Mouse (Mus musculus) MEL (cell line): ENCODE data around the gene Zfp382. TPM values are rescaled to one million over a fixed set of nuclear protein-coding genes. Genes with fewer than 3 reads are reported as not detected.

ENCODE experiments used
- DNase-seq: peaks from one replicate; pipeline ENCODE4 v3.0.0; 2011; ENCODE audit warnings: low read depth, low spot score
- H3K27ac ChIP-seq: 2 replicates; pipeline ENCODE4 v1.5.1; 2012; ENCODE audit warnings: low read depth, mild to moderate bottlenecking, control low read depth, low read length, moderate library complexity; ENCODE audit not compliant: control insufficient read depth
- H3K27me3 ChIP-seq, 2 experiments: fragments of 150-350 bp in 1 of 2; sonication (generic) in 1 of 2; 2 replicates each; pipeline ENCODE4 v1.6.1; 2012; ENCODE audit warnings: low read length in 2 of 2, mild to moderate bottlenecking in 2 of 2, improper control_type of control experiment in 1 of 2, moderate library complexity in 1 of 2; ENCODE audit not compliant: insufficient read depth in 2 of 2, control insufficient read depth in 1 of 2
- H3K36me3 ChIP-seq, 2 experiments: 2 replicates each; pipeline ENCODE4 v1.6.1; 2012 to 2014; ENCODE audit warnings: low read length in 2 of 2, improper control_type of control experiment in 1 of 2, inconsistent platforms in 1 of 2, mild to moderate bottlenecking in 1 of 2; ENCODE audit not compliant: insufficient read depth in 2 of 2, control insufficient read depth in 1 of 2
- H3K4me1 ChIP-seq, 2 experiments: fragments of 150-350 bp in 1 of 2; sonication (generic) in 1 of 2; 2 replicates each; pipeline ENCODE4 v1.6.1; 2012; ENCODE audit warnings: low read length in 2 of 2, improper control_type of control experiment in 1 of 2, mild to moderate bottlenecking in 1 of 2; ENCODE audit not compliant: insufficient read depth in 2 of 2, control insufficient read depth in 1 of 2
- H3K4me3 ChIP-seq, 2 experiments: fragments of 150-350 bp in 1 of 2; sonication (generic) in 1 of 2; 2 replicates each; pipeline ENCODE4 v1.5.1; 2012; ENCODE audit warnings: low read depth in 2 of 2, low read length in 2 of 2, mild to moderate bottlenecking in 2 of 2, moderate library complexity in 2 of 2, control low read depth in 1 of 2, improper control_type of control experiment in 1 of 2; ENCODE audit not compliant: control insufficient read depth in 1 of 2, insufficient read depth in 1 of 2
- H3K79me2 ChIP-seq: 2 replicates; pipeline ENCODE4 v1.6.1; 2012; ENCODE audit warnings: mild to moderate bottlenecking, low read length, moderate library complexity; ENCODE audit not compliant: control insufficient read depth, poor library complexity, insufficient read depth
- H3K9ac ChIP-seq: 2 replicates; pipeline ENCODE4 v1.6.1; 2012; ENCODE audit warnings: low read depth, mild to moderate bottlenecking, control low read depth, low read length, moderate library complexity; ENCODE audit not compliant: control insufficient read depth, poor library complexity, severe bottlenecking
- H3K9me3 ChIP-seq: fragments of 150-350 bp; sonication (generic); replicated peaks from 2 replicates; pipeline ENCODE4 v1.6.1; 2012; ENCODE audit warnings: mild to moderate bottlenecking, low read length, improper control_type of control experiment, moderate library complexity; ENCODE audit not compliant: insufficient read depth
- BHLHE40 ChIP-seq: IDR thresholded peaks from 2 replicates; pipeline ENCODE4 v1.6.1; 2012; ENCODE audit warnings: low read depth, mild to moderate bottlenecking, inconsistent platforms, low read length, improper control_type of control experiment, borderline replicate concordance
- CHD1 ChIP-seq: IDR thresholded peaks from 2 replicates; pipeline ENCODE4 v1.6.1; 2012; ENCODE audit warnings: low read depth, mild to moderate bottlenecking, inconsistent platforms, low read length, improper control_type of control experiment
- E2F4 ChIP-seq: IDR thresholded peaks from 2 replicates; pipeline ENCODE4 v1.6.1; 2011; ENCODE audit warnings: low read depth, low read length, improper control_type of control experiment, borderline replicate concordance
- ELF1 ChIP-seq: IDR thresholded peaks from 2 replicates; pipeline ENCODE4 v1.6.1; 2014; ENCODE audit warnings: low read depth, mild to moderate bottlenecking, inconsistent platforms, low read length, improper control_type of control experiment, moderate library complexity
- EP300 ChIP-seq, 2 experiments: IDR thresholded peaks; 2 replicates each; pipeline ENCODE4 v1.6.1; 2011; ENCODE audit warnings: improper control_type of control experiment in 2 of 2, low read length in 2 of 2, low read depth in 1 of 2, mild to moderate bottlenecking in 1 of 2
- GATA1 ChIP-seq: IDR thresholded peaks from 2 replicates; pipeline ENCODE4 v1.6.1; 2011; ENCODE audit warnings: low read depth, low read length, improper control_type of control experiment
- HCFC1 ChIP-seq: IDR thresholded peaks from 2 replicates; pipeline ENCODE4 v1.6.1; 2012; ENCODE audit warnings: low read depth, mild to moderate bottlenecking, inconsistent platforms, low read length, improper control_type of control experiment, moderate library complexity
- JUND ChIP-seq: IDR thresholded peaks from 2 replicates; pipeline ENCODE4 v1.6.1; 2011; ENCODE audit warnings: low read depth, mild to moderate bottlenecking, improper control_type of control experiment, low read length
- KAT2A ChIP-seq: conservative IDR thresholded peaks from 2 replicates; pipeline ENCODE4 v1.6.1; 2012; ENCODE audit warnings: low read depth, low read length, improper control_type of control experiment, inconsistent platforms
- MAX ChIP-seq: IDR thresholded peaks from 2 replicates; pipeline ENCODE4 v1.6.1; 2011; ENCODE audit warnings: low read length, improper control_type of control experiment
- MAZ ChIP-seq: IDR thresholded peaks from 2 replicates; pipeline ENCODE4 v1.6.1; 2012; ENCODE audit warnings: low read depth, mild to moderate bottlenecking, inconsistent platforms, low read length, improper control_type of control experiment
- MXI1 ChIP-seq: IDR thresholded peaks from 2 replicates; pipeline ENCODE4 v1.6.1; 2011; ENCODE audit warnings: mild to moderate bottlenecking, low read depth, low read length, improper control_type of control experiment
- NRF1 ChIP-seq: IDR thresholded peaks from 2 replicates; pipeline ENCODE4 v1.6.1; 2014; ENCODE audit warnings: low read depth, mild to moderate bottlenecking, inconsistent platforms, low read length, improper control_type of control experiment, moderate library complexity; ENCODE audit not compliant: poor library complexity, insufficient read depth, severe bottlenecking
- POLR2A ChIP-seq, 2 experiments: IDR thresholded peaks; 2 replicates each; pipeline ENCODE4 v1.6.1; 2011 to 2012; ENCODE audit warnings: low read length in 2 of 2, mild to moderate bottlenecking in 2 of 2, control low read depth in 1 of 2, improper control_type of control experiment in 1 of 2, low read depth in 1 of 2, moderate library complexity in 1 of 2; ENCODE audit not compliant: control insufficient read depth in 1 of 2, insufficient read depth in 1 of 2, poor library complexity in 1 of 2
- POLR2AphosphoS2 ChIP-seq: IDR thresholded peaks from 2 replicates; pipeline ENCODE4 v1.6.1; 2011; ENCODE audit warnings: low read length, improper control_type of control experiment
- POLR2AphosphoS5 ChIP-seq: IDR thresholded peaks from 2 replicates; pipeline ENCODE4 v1.6.1; 2012; ENCODE audit warnings: low read depth, borderline replicate concordance, mild to moderate bottlenecking, inconsistent platforms, low read length, moderate library complexity, mixed read lengths
- RAD21 ChIP-seq: IDR thresholded peaks from 2 replicates; pipeline ENCODE4 v1.6.1; 2011; ENCODE audit warnings: mild to moderate bottlenecking, low read depth, low read length, improper control_type of control experiment
- SIN3A ChIP-seq: IDR thresholded peaks from 2 replicates; pipeline ENCODE4 v1.6.1; 2012; ENCODE audit warnings: low read length, improper control_type of control experiment, inconsistent platforms
- SMC3 ChIP-seq: IDR thresholded peaks from 2 replicates; pipeline ENCODE4 v1.6.1; 2011; ENCODE audit warnings: low read depth, low read length, improper control_type of control experiment
- TCF12 ChIP-seq: IDR thresholded peaks from 2 replicates; pipeline ENCODE4 v1.6.1; 2014; ENCODE audit warnings: low read depth, mild to moderate bottlenecking, inconsistent platforms, low read length, improper control_type of control experiment, moderate library complexity
- USF1 ChIP-seq: IDR thresholded peaks from 2 replicates; pipeline ENCODE4 v1.6.1; 2014; ENCODE audit warnings: low read depth, mild to moderate bottlenecking, inconsistent platforms, low read length, improper control_type of control experiment, moderate library complexity
- ZC3H11A ChIP-seq: IDR thresholded peaks from 2 replicates; pipeline ENCODE4 v1.6.1; 2012; ENCODE audit warnings: low read depth, mild to moderate bottlenecking, inconsistent platforms, low read length, improper control_type of control experiment
- ZKSCAN1 ChIP-seq: IDR thresholded peaks from 2 replicates; pipeline ENCODE4 v1.6.1; 2012; ENCODE audit warnings: low read depth, mild to moderate bottlenecking, inconsistent platforms, low read length, improper control_type of control experiment, moderate library complexity
- ZNF384 ChIP-seq: IDR thresholded peaks from 2 replicates; pipeline ENCODE4 v1.6.1; 2012; ENCODE audit warnings: low read depth, mild to moderate bottlenecking, inconsistent platforms, low read length, improper control_type of control experiment
- polyA plus RNA-seq, 2 experiments: library from polyadenylated mRNA; stranded (reverse) in 1 of 2; unstranded in 1 of 2; fragments of >175 nt in 1 of 2; fragments of >200 nt in 1 of 2; gene quantifications; 2 replicates each; pipeline versions ENCODE4 v1.2.1 to v1.2.4; 2012; ENCODE audit warnings: low replicate concordance in 2 of 2, low read depth in 1 of 2; ENCODE audit not compliant: insufficient read length in 2 of 2, insufficient read depth in 1 of 2, missing spikeins in 1 of 2
- total RNA-seq: library from RNA; depleted of rRNA; stranded (reverse); fragments of 300-350 nt; gene quantifications from 2 replicates; pipeline ENCODE4 v1.2.3, GENCODE M21; 2012

Zfp382 gene
- total and polyA plus RNA-seq, 3 experiments = 3.9 to 7.1 TPM; not detected in 1

GRCm38 (mm10) chr7:30164745-30165144 is 43.0 kb downstream of the Zfp382 start:
- DNase-seq = no peak
- H3K9ac ChIP-seq = no peak overlapping the region
- H3K27ac ChIP-seq = no peak overlapping the region
- peaks cover 4 to 29% of the 10 kb centered on the region in 2 experiments for H3K36me3 ChIP-seq
- H3K79me2 ChIP-seq = peaks cover 56% of the 10 kb centered on the region
- TF ChIP-seq MAX = no peak
- no peak for TF ChIP-seq ZNF384
- TF ChIP-seq MAZ = no peak
- no peak for TF ChIP-seq ELF1
- no peak for TF ChIP-seq BHLHE40
- no peak for TF ChIP-seq JUND
- no peak overlapping the region for H3K4me3 ChIP-seq
- H3K4me1 ChIP-seq = peaks cover 0 to 3% of the 10 kb centered on the region in 2 experiments; a peak in 1 of 4 replicates
- H3K27me3 ChIP-seq = no peaks in the 10 kb centered on the region
- no peaks in the 10 kb centered on the region for H3K9me3 ChIP-seq

GRCm38 (mm10) chr7:30168914-30169582 is 47.3 kb downstream of the Zfp382 start:
- no peaks in the 10 kb centered on the region for H3K27me3 ChIP-seq
- peaks cover 0 to 5% of the 10 kb centered on the region in 2 experiments; a peak in 2 of 4 replicates for H3K4me1 ChIP-seq
- TF ChIP-seq MXI1 = no peak
- TF ChIP-seq E2F4 = no peak
- TF ChIP-seq ZKSCAN1 = no peak
- no peak for TF ChIP-seq SMC3
- TF ChIP-seq POLR2AphosphoS5 = no peak
- TF ChIP-seq JUND = no peak
- no peak for TF ChIP-seq NRF1
- no peak for TF ChIP-seq USF1
- TF ChIP-seq ZC3H11A = peak; percentile 21; the same call in 1 of the 2 replicates
- 0 out of 4 replicates have a peak, but pooled peaks of 1 of the 2 experiments have one; percentile 1 for TF ChIP-seq EP300 (IDR thresholded peaks at IDR 0.05; ENCODE audit: low read depth in 1 of 2, low read length in 2 of 2)
- no peak for TF ChIP-seq GATA1
- 0 out of 2 replicates have a peak, but pooled peaks have one; percentile 54 for TF ChIP-seq CHD1
- no peak for TF ChIP-seq RAD21
- TF ChIP-seq HCFC1 = no peak
- no peak for TF ChIP-seq SIN3A
- no peak for TF ChIP-seq ZNF384
- no peak for TF ChIP-seq ELF1
- TF ChIP-seq TCF12 = no peak
- no peak for TF ChIP-seq KAT2A
- no peak for TF ChIP-seq POLR2A (IDR thresholded peaks at IDR 0.05; ENCODE audit: control insufficient read depth in 1 of 2, insufficient read depth in 1 of 2, low read depth in 1 of 2, low read length in 2 of 2, poor library complexity in 1 of 2)
- no peak for TF ChIP-seq POLR2AphosphoS2
- TF ChIP-seq, all 39 proteins: peak for 3
- Histone ChIP-seq H3K9me3 (no peaks in the 10 kb centered on the region), H3K27ac (peak overlapping the region; percentile 65), H3K4me3 (peak overlapping the region; percentile 62 to 95), H3K9ac (peak overlapping the region; percentile 91), H3K36me3 (peaks cover 3 to 4% of the 10 kb centered on the region in 2 experiments), H3K79me2 (peaks cover 51% of the 10 kb centered on the region)
- no peak for DNase-seq
